Mouse (Mus musculus) 3T3-L1 (cell line): ENCODE results near the gene Mocs1.

Experiments
- DNase-seq: peaks from one replicate; pipeline ENCODE4 v3.0.0-alpha.2; 2015; ENCODE audit warnings: low read depth, low spot score

Gene Mocs1

GRCm38 (mm10) chr17:49428239-49428688, at the start of gene Mocs1:
Gene Mocs1 (plus strand): TSS chr17:49428362.
- DNase-seq = peak; percentile 98

- DNase-seq = no peak
Measured at GRCm38 (mm10) chr17:49379645-49380044, 48.5 kb upstream of the Mocs1 start.

- no peak for DNase-seq
Measured at GRCm38 (mm10) chr17:49384217-49384943, 43.8 kb upstream of the Mocs1 start.

GRCm38 (mm10) chr17:49387741-49388140, 40.4 kb upstream of the Mocs1 start:
- DNase-seq = no peak

- DNase-seq = no peak
Measured at GRCm38 (mm10) chr17:49392751-49393150, 35.4 kb upstream of the Mocs1 start.

GRCm38 (mm10) chr17:49394836-49395235, 33.3 kb upstream of the Mocs1 start:
- DNase-seq = peak; percentile 48

GRCm38 (mm10) chr17:49399605-49400004, 28.6 kb upstream of the Mocs1 start:
- no peak for DNase-seq

- peak; percentile 86 for DNase-seq
Measured at GRCm38 (mm10) chr17:49400130-49400529, 28.0 kb upstream of the Mocs1 start.

- DNase-seq = peak; percentile 10
Measured at GRCm38 (mm10) chr17:49403151-49403550, 25.0 kb upstream of the Mocs1 start.

- no peak for DNase-seq
Measured at GRCm38 (mm10) chr17:49405927-49406326, 22.2 kb upstream of the Mocs1 start.

- DNase-seq = no peak
Measured at GRCm38 (mm10) chr17:49412974-49413373, 15.2 kb upstream of the Mocs1 start.

GRCm38 (mm10) chr17:49413554-49413953, 14.6 kb upstream of the Mocs1 start:
- peak; percentile 54 for DNase-seq

- DNase-seq = no peak
Measured at GRCm38 (mm10) chr17:49416228-49416627, 11.9 kb upstream of the Mocs1 start.

GRCm38 (mm10) chr17:49419813-49420212, 8.3 kb upstream of the Mocs1 start:
- DNase-seq = no peak

- no peak for DNase-seq
Measured at GRCm38 (mm10) chr17:49422286-49423066, 5.7 kb upstream of the Mocs1 start.

GRCm38 (mm10) chr17:49423067-49423325, 5.2 kb upstream of the Mocs1 start:
- no peak for DNase-seq

GRCm38 (mm10) chr17:49423872-49424271, 4.3 kb upstream of the Mocs1 start:
- DNase-seq = no peak

- peak; percentile 50 for DNase-seq
Measured at GRCm38 (mm10) chr17:49427631-49428238, 427 bp upstream of the Mocs1 start.

GRCm38 (mm10) chr17:49428751-49429415, 721 bp downstream of the Mocs1 start:
- DNase-seq = peak; percentile 54

- no peak for DNase-seq
Measured at GRCm38 (mm10) chr17:49429471-49430129, 1.4 kb downstream of the Mocs1 start.

GRCm38 (mm10) chr17:49430136-49430535, 2.0 kb downstream of the Mocs1 start:
- DNase-seq = no peak

- DNase-seq = no peak
Measured at GRCm38 (mm10) chr17:49431176-49431575, 3.0 kb downstream of the Mocs1 start.
